Mouse (Mus musculus): ENCODE data around the gene Cttnbp2.

Cttnbp2 gene

GRCm38 (mm10) chr6:18514480-18515352 is at the start of gene Cttnbp2:
Gene Cttnbp2, minus strand, starts transcription at chr6:18514843.
- TF ChIP-seq GATA4 (IDR thresholded peaks at IDR 0.05; ENCODE audit: insufficient replicate concordance, low read length) = no peak

GRCm38 (mm10) chr6:18559019-18559418 is 44.4 kb upstream of the Cttnbp2 start:
- TF ChIP-seq GATA4 (IDR thresholded peaks at IDR 0.05; ENCODE audit: insufficient replicate concordance, low read length) = no peak

- no peak for TF ChIP-seq GATA4 (IDR thresholded peaks at IDR 0.05; ENCODE audit: insufficient replicate concordance, low read length)
Observed at GRCm38 (mm10) chr6:18547516-18548465, 33.1 kb upstream of the Cttnbp2 start.

DNA sequence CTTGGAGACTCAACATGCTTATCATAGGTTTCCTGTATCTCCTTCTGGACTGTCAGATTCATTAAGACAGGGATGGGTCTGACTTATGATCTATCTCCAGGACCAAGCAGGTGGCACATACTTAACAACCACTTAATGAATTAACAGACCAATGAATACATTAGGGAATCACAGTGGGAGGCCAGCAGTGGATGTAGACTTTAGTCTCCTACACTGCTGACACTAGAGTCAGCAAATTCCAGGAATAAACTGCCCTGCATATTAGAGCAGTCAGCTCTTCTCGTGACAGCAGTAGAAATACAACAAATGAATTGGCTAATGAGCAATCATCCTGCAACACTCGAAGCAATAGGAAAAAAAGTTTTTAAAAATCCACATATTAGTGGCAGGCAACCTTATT is 29.2 kb upstream of the Cttnbp2 start:
- TF ChIP-seq GATA4 (IDR thresholded peaks at IDR 0.05; ENCODE audit: insufficient replicate concordance, low read length) = no peak

GRCm38 (mm10) chr6:18540396-18540795 is 25.8 kb upstream of the Cttnbp2 start:
- no peak for TF ChIP-seq GATA4 (IDR thresholded peaks at IDR 0.05; ENCODE audit: insufficient replicate concordance, low read length)

GRCm38 (mm10) chr6:18530394-18530793 is 15.8 kb upstream of the Cttnbp2 start:
- TF ChIP-seq GATA4 (IDR thresholded peaks at IDR 0.05; ENCODE audit: insufficient replicate concordance, low read length) = no peak

GRCm38 (mm10) chr6:18517626-18518025 is 3.0 kb upstream of the Cttnbp2 start:
- no peak for TF ChIP-seq GATA4 (IDR thresholded peaks at IDR 0.05; ENCODE audit: insufficient replicate concordance, low read length)

- no peak for TF ChIP-seq GATA4 (IDR thresholded peaks at IDR 0.05; ENCODE audit: insufficient replicate concordance, low read length)
Observed at GRCm38 (mm10) chr6:18513611-18514473, 801 bp downstream of the Cttnbp2 start.

- TF ChIP-seq GATA4 (IDR thresholded peaks at IDR 0.05; ENCODE audit: insufficient replicate concordance, low read length) = no peak
Observed at GRCm38 (mm10) chr6:18511886-18512285, 2.8 kb downstream of the Cttnbp2 start.

DNA sequence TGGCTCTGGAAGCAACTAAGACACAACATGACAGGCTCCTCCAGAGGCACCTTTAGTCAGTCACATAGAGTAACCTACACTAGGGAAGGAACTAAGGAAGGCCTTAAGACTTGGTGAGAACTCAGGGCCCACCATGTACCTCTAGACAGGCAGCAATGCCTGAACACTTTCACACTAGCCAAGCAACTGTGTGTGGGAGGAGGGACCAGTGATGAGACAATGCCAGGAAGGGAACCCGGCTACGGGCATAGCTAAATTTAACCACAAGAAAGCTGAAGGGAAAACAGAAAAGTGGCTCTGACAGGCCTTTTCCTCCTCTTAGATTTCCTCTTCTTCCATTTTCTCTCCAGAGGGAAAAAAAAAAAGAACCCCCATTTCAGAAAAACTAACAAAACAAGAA is 6.6 kb downstream of the Cttnbp2 start:
- no peak for TF ChIP-seq GATA4 (IDR thresholded peaks at IDR 0.05; ENCODE audit: insufficient replicate concordance, low read length)

DNA sequence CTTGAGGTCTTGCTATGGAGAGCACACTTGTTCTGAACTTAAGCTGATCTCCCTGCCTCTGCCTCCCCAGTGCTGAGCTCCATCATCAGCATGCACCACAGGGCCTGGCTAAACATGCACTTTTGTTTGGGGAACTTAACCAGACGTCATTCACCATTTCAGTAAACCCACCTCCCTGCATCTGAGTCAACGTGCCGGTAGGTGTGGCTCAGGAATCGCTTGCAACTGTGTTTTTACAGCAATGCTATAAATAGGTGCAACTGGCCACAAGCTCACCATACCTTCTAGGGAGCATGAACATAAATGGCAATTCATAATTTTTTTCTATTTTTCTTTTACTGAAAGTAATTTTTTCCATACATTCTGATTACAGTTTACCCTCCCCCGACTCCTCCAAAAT is 14.8 kb downstream of the Cttnbp2 start:
- no peak for TF ChIP-seq GATA4 (IDR thresholded peaks at IDR 0.05; ENCODE audit: insufficient replicate concordance, low read length)

DNA sequence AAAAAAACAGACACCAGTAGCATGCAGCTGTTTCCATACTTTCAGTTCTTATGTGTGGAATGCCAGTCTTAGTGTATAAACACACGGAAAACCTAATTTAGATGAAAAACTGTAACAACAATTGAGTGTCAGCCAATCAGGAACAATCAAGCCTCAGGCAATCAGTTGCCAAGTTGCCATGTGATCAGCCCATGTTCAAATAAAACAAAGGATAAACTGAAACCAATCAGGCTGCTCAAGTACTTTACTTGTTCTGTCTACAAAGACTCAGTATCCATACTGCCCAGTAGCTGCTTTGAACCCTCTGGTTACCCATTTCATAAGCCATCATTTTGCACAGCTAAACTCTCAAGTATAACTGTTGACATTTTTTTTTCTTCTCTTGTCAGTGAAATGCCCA is 21.7 kb downstream of the Cttnbp2 start:
- no peak for TF ChIP-seq GATA4 (IDR thresholded peaks at IDR 0.05; ENCODE audit: insufficient replicate concordance, low read length)

DNA sequence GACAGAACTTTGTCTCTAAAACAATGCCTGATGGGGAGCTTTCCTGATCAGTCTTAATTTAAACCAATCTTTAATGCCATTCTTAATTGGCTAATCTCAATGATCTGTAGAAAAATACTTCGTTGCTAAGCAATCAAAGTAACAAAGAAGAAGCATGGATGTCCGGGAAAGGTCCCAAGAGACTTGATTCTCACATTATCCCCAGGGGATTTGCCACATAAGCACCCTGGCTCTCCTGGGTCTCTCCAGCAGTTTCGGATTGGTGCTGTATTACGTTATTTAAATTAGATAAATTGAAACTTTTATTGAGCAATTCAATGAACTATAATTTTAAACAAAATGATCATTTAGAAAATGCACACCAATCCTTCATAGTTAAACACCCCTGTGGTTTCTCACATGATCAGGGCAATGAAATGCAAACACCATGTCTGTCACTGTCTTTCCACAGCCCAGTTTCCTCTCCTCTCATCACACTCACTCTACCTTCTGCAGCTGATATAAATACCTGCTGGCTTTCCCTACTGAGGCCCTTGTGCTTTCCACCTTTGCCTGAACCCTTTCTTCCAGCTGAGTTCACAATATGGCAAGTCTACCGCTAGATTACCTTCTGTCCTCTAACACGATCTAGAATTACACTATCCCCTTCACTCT is 22.3 kb downstream of the Cttnbp2 start:
- no peak for TF ChIP-seq GATA4 (IDR thresholded peaks at IDR 0.05; ENCODE audit: insufficient replicate concordance, low read length)

GRCm38 (mm10) chr6:18485087-18485486 is 29.6 kb downstream of the Cttnbp2 start:
- TF ChIP-seq GATA4 (IDR thresholded peaks at IDR 0.05; ENCODE audit: insufficient replicate concordance, low read length) = no peak

Data from liver, adult (tissue).